Mouse (Mus musculus) embryo, embryonic 10 days (tissue): ENCODE data around the gene Tmem117.

Experiments
- DNase-seq: peaks from one replicate; pipeline ENCODE4 v3.0.0-alpha.2; 2015; ENCODE audit warnings: low spot score

The Tmem117 gene

GRCm38 (mm10) chr15:95145118-95145517, 516.1 kb downstream of the Tmem117 start:
- no peak for DNase-seq
